Mouse (Mus musculus): ENCODE measurements around the gene Sox5. TPM values are rescaled to one million over a fixed set of nuclear protein-coding genes. Genes with fewer than 3 reads are reported as not detected.

The Sox5 gene
- polyA plus RNA-seq, 1 experiment, result 0.85 TPM

GRCm38 (mm10) chr6:144645796-144646195 is 136.0 kb downstream of the Sox5 start:
- no peaks in the 10 kb centered on the region for H3K27me3 ChIP-seq (ENCODE audit: control insufficient read depth, insufficient read depth, low read length)
- WGBS, result 76% methylated on average over 4 of the region's 4 CpGs
- H3K4me1 ChIP-seq (ENCODE audit: control insufficient read depth, insufficient read depth, insufficient read length, low read length), result peaks cover 3% of the 10 kb centered on the region; the same call in 1 of the 2 replicates
- no peak for TF ChIP-seq CTCF (IDR thresholded peaks at IDR 0.05; ENCODE audit: extremely low read depth, insufficient read length, insufficient replicate concordance, low read depth, low read length)
- TF ChIP-seq POLR2A (IDR thresholded peaks at IDR 0.05; ENCODE audit: low read depth, low read length), result no peak
- H3K36me3 ChIP-seq (ENCODE audit: control insufficient read depth, insufficient read depth, low read length), result no peaks in the 10 kb centered on the region
- H3K27ac ChIP-seq (ENCODE audit: insufficient read depth, low read depth, low read length), result no peak overlapping the region; the same call in 1 of the 2 replicates
- H3K4me3 ChIP-seq (ENCODE audit: low read depth, low read length), result no peak overlapping the region

DNA sequence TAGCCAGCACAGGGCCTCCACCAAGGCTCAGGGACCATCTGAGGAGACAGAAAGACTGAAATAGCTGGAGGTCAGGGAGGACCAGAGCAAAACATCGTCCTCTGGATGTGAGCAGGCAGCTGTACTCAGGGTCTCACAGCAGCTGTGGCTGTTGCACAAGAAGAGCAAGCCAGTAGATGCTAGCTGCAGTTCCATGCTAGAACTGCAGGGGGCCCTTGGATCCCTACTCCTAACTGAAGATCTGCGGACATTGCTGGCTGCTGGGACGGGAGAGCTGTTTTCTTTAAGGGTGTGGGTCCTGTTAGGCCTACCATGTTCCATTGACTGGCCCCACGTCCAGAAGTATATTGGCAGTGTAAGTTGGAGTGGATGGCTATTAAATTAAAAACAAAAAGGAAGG is 137.1 kb downstream of the Sox5 start:
- no peaks in the 10 kb centered on the region for H3K27me3 ChIP-seq (ENCODE audit: control insufficient read depth, insufficient read depth, low read length)
- H3K27ac ChIP-seq (ENCODE audit: insufficient read depth, low read depth, low read length), result no peak overlapping the region
- no peaks in the 10 kb centered on the region for H3K36me3 ChIP-seq (ENCODE audit: control insufficient read depth, insufficient read depth, low read length)
- H3K4me3 ChIP-seq (ENCODE audit: low read depth, low read length), result no peak overlapping the region
- peaks cover 8% of the 10 kb centered on the region; the same call in 1 of the 2 replicates for H3K4me1 ChIP-seq (ENCODE audit: control insufficient read depth, insufficient read depth, insufficient read length, low read length)
- TF ChIP-seq POLR2A (IDR thresholded peaks at IDR 0.05; ENCODE audit: low read depth, low read length) (no peak), CTCF (IDR thresholded peaks at IDR 0.05; ENCODE audit: extremely low read depth, insufficient read length, insufficient replicate concordance, low read depth, low read length) (peak; percentile 71; the same call in 1 of the 2 replicates)
- 59% methylated on average over 4 of the region's 4 CpGs for WGBS

- no peaks in the 10 kb centered on the region for H3K27me3 ChIP-seq (ENCODE audit: control insufficient read depth, insufficient read depth, low read length)
- H3K27ac ChIP-seq (ENCODE audit: insufficient read depth, low read depth, low read length), result no peak overlapping the region
- TF ChIP-seq CTCF (IDR thresholded peaks at IDR 0.05; ENCODE audit: extremely low read depth, insufficient read length, insufficient replicate concordance, low read depth, low read length) (no peak), POLR2A (IDR thresholded peaks at IDR 0.05; ENCODE audit: low read depth, low read length) (no peak)
- peaks cover 8% of the 10 kb centered on the region; the same call in 1 of the 2 replicates for H3K4me1 ChIP-seq (ENCODE audit: control insufficient read depth, insufficient read depth, insufficient read length, low read length)
- H3K4me3 ChIP-seq (ENCODE audit: low read depth, low read length), result no peak overlapping the region
- H3K36me3 ChIP-seq (ENCODE audit: control insufficient read depth, insufficient read depth, low read length), result no peaks in the 10 kb centered on the region
- WGBS, result 45% methylated on average over 5 of the region's 5 CpGs
Observed at GRCm38 (mm10) chr6:144643601-144644000, 138.2 kb downstream of the Sox5 start.

- Histone ChIP-seq H3K4me1 (ENCODE audit: control insufficient read depth, insufficient read depth, insufficient read length, low read length) (peaks cover 8% of the 10 kb centered on the region; the same call in 1 of the 2 replicates), H3K27ac (ENCODE audit: insufficient read depth, low read depth, low read length) (no peak overlapping the region)
Observed at GRCm38 (mm10) chr6:144641888-144642287, 139.9 kb downstream of the Sox5 start.

GRCm38 (mm10) chr6:144640591-144640990 is 141.2 kb downstream of the Sox5 start:
- no peaks in the 10 kb centered on the region for H3K27me3 ChIP-seq (ENCODE audit: control insufficient read depth, insufficient read depth, low read length)
- H3K4me1 ChIP-seq (ENCODE audit: control insufficient read depth, insufficient read depth, insufficient read length, low read length), result peaks cover 8% of the 10 kb centered on the region; the same call in 1 of the 2 replicates
- H3K4me3 ChIP-seq (ENCODE audit: low read depth, low read length), result no peak overlapping the region
- H3K27ac ChIP-seq (ENCODE audit: insufficient read depth, low read depth, low read length), result no peak overlapping the region
- no peak for TF ChIP-seq CTCF (IDR thresholded peaks at IDR 0.05; ENCODE audit: extremely low read depth, insufficient read length, insufficient replicate concordance, low read depth, low read length)
- no peak for TF ChIP-seq POLR2A (IDR thresholded peaks at IDR 0.05; ENCODE audit: low read depth, low read length)
- 76% methylated on average over 3 of the region's 3 CpGs for WGBS
- H3K36me3 ChIP-seq (ENCODE audit: control insufficient read depth, insufficient read depth, low read length), result no peaks in the 10 kb centered on the region

More at GRCm38 (mm10) chr6:144641888-144642287, 139.9 kb downstream of the Sox5 start:
- Histone ChIP-seq H3K27me3 (ENCODE audit: control insufficient read depth, insufficient read depth, low read length) (no peaks in the 10 kb centered on the region), H3K4me3 (ENCODE audit: low read depth, low read length) (no peak overlapping the region), H3K36me3 (ENCODE audit: control insufficient read depth, insufficient read depth, low read length) (no peaks in the 10 kb centered on the region)
- WGBS, result 75% methylated on average over 5 of the region's 5 CpGs
- TF ChIP-seq POLR2A (IDR thresholded peaks at IDR 0.05; ENCODE audit: low read depth, low read length) (no peak), CTCF (IDR thresholded peaks at IDR 0.05; ENCODE audit: extremely low read depth, insufficient read length, insufficient replicate concordance, low read depth, low read length) (no peak)

DNA sequence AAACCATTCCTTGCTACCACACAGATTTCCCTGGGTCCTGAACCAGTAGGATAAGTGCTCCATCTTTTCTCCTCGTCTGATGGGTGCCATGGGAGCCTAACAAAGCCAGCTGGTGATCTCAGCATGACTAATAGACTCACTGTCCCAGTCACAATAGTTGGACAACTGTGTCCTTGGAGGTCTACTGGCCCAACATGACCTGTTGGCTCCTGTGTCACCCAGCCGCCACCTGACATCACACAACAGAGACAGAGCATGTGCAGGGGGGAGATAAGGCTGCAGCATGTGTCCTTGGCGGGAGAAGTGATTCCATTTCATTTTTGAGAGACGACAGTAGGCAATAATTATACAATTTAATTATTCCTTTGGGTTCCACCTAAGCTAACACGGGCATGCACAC is 143.2 kb downstream of the Sox5 start:
- no peaks in the 10 kb centered on the region for H3K27me3 ChIP-seq (ENCODE audit: control insufficient read depth, insufficient read depth, low read length)
- TF ChIP-seq CTCF (IDR thresholded peaks at IDR 0.05; ENCODE audit: extremely low read depth, insufficient read length, insufficient replicate concordance, low read depth, low read length), result no peak
- TF ChIP-seq POLR2A (IDR thresholded peaks at IDR 0.05; ENCODE audit: low read depth, low read length), result no peak
- H3K4me3 ChIP-seq (ENCODE audit: low read depth, low read length), result no peak overlapping the region
- peaks cover 8% of the 10 kb centered on the region; the same call in 1 of the 2 replicates for H3K4me1 ChIP-seq (ENCODE audit: control insufficient read depth, insufficient read depth, insufficient read length, low read length)
- 76% methylated on average over 5 of the region's 5 CpGs for WGBS
- no peaks in the 10 kb centered on the region for H3K36me3 ChIP-seq (ENCODE audit: control insufficient read depth, insufficient read depth, low read length)
- H3K27ac ChIP-seq (ENCODE audit: insufficient read depth, low read depth, low read length), result no peak overlapping the region

GRCm38 (mm10) chr6:144627539-144628115 is 154.2 kb downstream of the Sox5 start:
- WGBS, result 28% methylated on average over 7 of the region's 7 CpGs
- no peaks in the 10 kb centered on the region for H3K27me3 ChIP-seq (ENCODE audit: control insufficient read depth, insufficient read depth, low read length)
- TF ChIP-seq CTCF (IDR thresholded peaks at IDR 0.05; ENCODE audit: extremely low read depth, insufficient read length, insufficient replicate concordance, low read depth, low read length) (no peak), POLR2A (IDR thresholded peaks at IDR 0.05; ENCODE audit: low read depth, low read length) (no peak)

More at GRCm38 (mm10) chr6:144627539-144628115, 154.2 kb downstream of the Sox5 start:
- no peaks in the 10 kb centered on the region for H3K4me1 ChIP-seq (ENCODE audit: control insufficient read depth, insufficient read depth, insufficient read length, low read length)
- no peaks in the 10 kb centered on the region for H3K36me3 ChIP-seq (ENCODE audit: control insufficient read depth, insufficient read depth, low read length)
- no peak overlapping the region for H3K4me3 ChIP-seq (ENCODE audit: low read depth, low read length)
- H3K27ac ChIP-seq (ENCODE audit: insufficient read depth, low read depth, low read length), result no peak overlapping the region

All from small intestine, adult 2 months (tissue).